Mouse (Mus musculus) urinary bladder, postnatal 14 days (tissue): ENCODE measurements at regions not wholly inside any gene's neighbourhood (a gene's known extent, or its start where the extent isn't known, plus 50 kb on each side); places are given as distances from the start of the nearest gene placed in this dataset.

Experiments
- DNase-seq: peaks from one replicate; pipeline ENCODE4 v3.0.0; 2021; ENCODE audit warnings: low spot score

- no peak for DNase-seq
These were observed 115.4 kb upstream of the Prmt6 start for GRCm38 (mm10) chr3:110366151-110366550.

DNA sequence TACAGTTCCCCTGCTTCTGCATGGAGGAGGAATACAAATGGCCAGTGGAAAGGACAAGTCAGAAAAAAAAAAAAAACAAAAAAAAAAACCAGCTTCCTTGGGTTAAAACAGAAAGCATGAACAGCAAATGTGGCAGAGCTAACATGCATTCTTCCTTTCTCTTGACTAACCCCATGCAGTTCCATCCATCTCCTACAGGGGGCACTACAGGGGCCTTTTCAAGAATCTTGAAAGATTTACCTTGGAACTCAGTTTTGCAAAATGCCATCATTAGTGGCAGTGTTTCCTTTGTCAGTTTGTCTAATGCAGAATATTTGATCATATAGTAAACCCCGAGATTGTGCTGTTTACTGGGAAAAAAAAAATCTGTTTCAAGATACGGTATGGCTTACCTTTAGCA lies 111.1 kb upstream of the Prmt6 start:
- DNase-seq: no peak

GRCm38 (mm10) chr3:110356822-110357594 lies 106.2 kb upstream of the Prmt6 start:
- DNase-seq: no peak

DNA sequence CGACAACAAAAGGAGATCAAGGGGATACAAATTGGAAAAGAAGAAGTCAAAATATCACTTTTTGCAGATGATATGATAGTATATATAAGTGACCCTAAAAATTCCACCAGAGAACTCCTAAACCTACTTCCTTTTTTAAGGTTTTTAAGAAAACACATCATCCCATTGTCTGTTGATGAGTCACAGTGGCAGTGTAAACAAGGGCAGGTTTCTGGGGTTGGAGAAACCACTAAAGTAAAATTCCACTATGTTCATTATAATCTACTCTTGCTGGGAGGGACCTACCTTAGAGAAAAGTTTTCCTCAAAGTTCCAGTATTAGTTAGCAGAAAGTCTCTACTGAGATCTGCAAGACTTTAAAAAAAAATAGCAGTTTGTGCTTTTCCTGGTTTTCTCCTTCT lies 102.9 kb upstream of the Prmt6 start:
- no peak for DNase-seq

DNA sequence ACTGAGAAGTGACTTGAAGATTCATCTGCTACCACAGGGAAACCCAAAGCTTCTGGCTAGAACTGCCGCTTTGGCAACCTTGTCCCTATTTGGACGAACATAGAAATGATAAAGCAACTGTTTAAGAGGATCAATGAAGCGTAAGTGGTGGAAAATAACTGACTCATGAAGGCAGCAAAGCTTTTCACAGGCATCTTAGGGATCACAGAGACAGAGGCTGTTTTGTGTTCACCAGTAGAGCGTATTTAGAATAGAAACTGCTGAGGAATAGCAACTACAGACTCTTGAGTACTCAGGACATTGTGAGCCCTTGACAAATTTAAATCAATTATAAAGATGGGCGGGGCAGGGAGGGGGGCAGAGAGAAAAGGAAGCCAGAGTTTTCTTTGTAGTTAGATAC lies 99.3 kb upstream of the Prmt6 start:
- DNase-seq: no peak

DNA sequence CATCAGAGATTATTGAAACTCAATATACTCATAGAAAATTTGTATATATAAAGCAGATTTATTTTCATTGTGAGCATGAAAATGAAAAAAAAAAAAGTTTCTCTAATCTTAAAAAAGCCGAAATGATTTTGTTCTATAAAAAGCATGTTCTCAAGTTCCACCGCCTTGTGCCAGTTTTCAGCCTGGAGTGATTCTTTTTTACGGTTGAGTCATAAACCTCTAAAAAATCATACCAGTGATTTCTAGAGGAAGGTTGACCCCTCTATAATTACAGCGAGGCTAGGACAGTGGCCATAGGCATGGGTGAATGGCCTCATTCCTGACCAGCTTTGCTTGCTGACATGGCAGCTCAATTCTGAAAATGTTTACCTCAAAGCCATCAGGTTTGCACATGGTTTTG lies 98.6 kb upstream of the Prmt6 start:
- DNase-seq: no peak

- DNase-seq: no peak
These were observed 94.0 kb upstream of the Prmt6 start for GRCm38 (mm10) chr3:110344846-110345245.

GRCm38 (mm10) chr3:110340067-110340466 lies 89.3 kb upstream of the Prmt6 start:
- no peak for DNase-seq

DNA sequence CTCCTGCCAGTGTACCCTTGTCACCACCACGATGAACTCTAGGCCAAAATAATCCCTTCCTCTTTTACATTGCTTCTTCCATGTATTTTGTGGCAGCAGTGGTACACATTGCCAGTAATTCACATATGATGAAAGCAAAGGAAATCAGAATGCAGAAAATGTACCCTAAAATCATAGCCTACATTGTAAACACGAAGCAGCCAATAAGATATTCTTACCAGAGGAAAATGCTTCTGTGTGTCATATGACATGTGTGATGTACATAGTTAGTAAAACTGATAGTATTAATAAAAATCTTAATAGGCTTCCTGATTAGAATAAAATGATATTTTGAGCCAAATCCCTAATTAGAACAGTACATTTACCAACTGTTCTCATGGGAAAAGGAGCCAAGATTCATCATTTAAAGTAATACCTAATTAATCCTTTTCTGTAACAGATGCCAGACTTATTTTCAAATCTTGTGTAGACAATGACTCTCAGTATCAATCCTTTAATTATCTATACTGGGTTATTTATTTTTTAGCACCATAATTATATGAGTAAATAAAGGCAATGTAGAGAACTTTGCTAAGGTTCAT lies 88.3 kb upstream of the Prmt6 start:
- DNase-seq: no peak

DNA sequence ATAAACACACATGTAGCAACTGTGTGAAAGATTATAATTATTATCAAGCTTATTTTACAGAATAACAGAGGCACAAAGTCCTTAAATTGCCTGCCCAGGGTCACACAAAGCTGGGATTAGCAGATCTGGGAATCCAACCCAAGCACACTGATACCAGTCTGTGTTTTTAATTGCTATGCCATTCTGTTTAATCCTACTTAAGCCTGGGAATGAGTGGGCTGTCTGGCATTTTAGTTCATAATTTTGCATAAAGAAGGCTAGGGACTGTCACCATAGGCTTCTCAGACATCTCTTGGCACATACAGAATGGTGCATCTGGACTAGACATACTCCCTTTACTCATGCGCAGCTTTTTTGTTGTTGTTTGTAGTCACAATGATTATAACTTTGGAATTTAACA lies 78.4 kb upstream of the Prmt6 start:
- DNase-seq: no peak

- no peak for DNase-seq
These were observed 59.5 kb upstream of the Prmt6 start for GRCm38 (mm10) chr3:110310270-110310669.

DNA sequence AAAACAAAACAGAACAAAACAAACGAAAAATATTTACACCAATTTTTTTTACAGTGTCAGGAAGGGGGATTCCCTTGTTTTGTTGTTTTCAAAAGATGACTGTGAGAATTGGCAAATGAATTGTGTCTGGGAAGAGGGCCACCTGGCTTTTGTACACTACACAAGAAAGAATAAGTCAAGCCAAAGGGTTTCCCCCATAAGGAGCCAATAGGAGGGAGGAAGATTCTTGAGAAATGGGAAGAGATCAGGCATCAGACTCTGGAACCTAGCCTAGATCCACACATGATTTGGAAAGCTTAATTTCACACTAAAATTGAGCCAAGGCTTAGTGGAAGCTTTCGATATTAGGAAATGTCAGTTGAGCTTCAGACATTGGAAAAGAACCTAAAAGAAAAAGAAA lies 52.4 kb upstream of the Prmt6 start:
- peak; percentile 4 for DNase-seq
